Mouse (Mus musculus): ENCODE measurements around the gene Nr1i3. TPM values are rescaled to one million over a fixed set of nuclear protein-coding genes. Genes with fewer than 3 reads are reported as not detected.

The Nr1i3 gene
- total and polyA plus RNA-seq, 2 experiments from 2014 or later = 0.30 TPM; not detected in 1

GRCm38 (mm10) chr1:171184314-171184713 is 29.5 kb upstream of the Nr1i3 start:
- WGBS = 35% methylated on average over 7 of the region's 7 CpGs

DNA sequence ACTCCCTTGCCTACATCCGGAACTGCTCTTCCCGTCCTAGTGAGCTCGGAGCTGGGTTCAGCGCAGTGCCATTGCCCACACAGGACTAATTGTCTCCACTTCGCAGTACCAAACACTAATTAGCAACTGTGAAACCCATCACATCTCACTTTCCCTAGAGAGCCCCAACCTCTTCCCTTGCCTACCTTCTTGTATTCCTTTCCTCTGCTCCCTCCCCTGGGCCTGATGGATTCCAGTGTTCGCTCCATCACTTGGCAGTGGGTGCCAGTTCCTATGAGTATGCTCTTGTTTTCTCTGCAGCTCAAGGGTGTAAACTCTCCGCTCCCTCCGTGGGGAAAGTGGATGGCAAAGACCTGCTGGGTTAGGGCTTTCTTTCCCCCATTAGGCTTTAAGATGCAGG is 28.1 kb upstream of the Nr1i3 start:
- DNase-seq (ENCODE audit: low spot score) (no peak), ATAC-seq (ENCODE audit: insufficient read depth, low read depth) (no peak)
- no peaks in the 10 kb centered on the region for H3K27me3 ChIP-seq (ENCODE audit: control insufficient read depth, insufficient read depth, low read length)
- no peaks in the 10 kb centered on the region for H3K9me3 ChIP-seq (replicated peaks; ENCODE audit: control insufficient read depth, low read length)
- H3K27ac ChIP-seq (ENCODE audit: low read depth) = peak overlapping the region; percentile 67
- peaks cover 51% of the 10 kb centered on the region for H3K4me1 ChIP-seq (ENCODE audit: control insufficient read depth, insufficient read depth)
- no peak overlapping the region for H3K4me2 ChIP-seq (ENCODE audit: low read depth, low read length)
- H3K36me3 ChIP-seq (replicated peaks; ENCODE audit: control insufficient read depth, insufficient read depth, low read length) = no peaks in the 10 kb centered on the region
- WGBS = 61% methylated on average over 8 of the region's 8 CpGs
- H3K4me3 ChIP-seq (ENCODE audit: low read depth, low read length) = no peak overlapping the region
- TF ChIP-seq CTCF (IDR thresholded peaks at IDR 0.05; ENCODE audit: low read depth) (no peak), EP300 (IDR thresholded peaks at IDR 0.05; ENCODE audit: low read depth) (no peak)
- no peak overlapping the region for H3K9ac ChIP-seq (replicated peaks; ENCODE audit: low read depth, low read length)

More at GRCm38 (mm10) chr1:171184314-171184713, 29.5 kb upstream of the Nr1i3 start:
- no peak overlapping the region for H3K4me3 ChIP-seq (ENCODE audit: low read depth, low read length)
- H3K9me3 ChIP-seq (replicated peaks; ENCODE audit: control insufficient read depth, low read length) = no peaks in the 10 kb centered on the region
- no peak for ATAC-seq (ENCODE audit: insufficient read depth, low read depth)
- peak overlapping the region; percentile 83 for H3K27ac ChIP-seq (ENCODE audit: low read depth)
- peaks cover 55% of the 10 kb centered on the region for H3K4me1 ChIP-seq (ENCODE audit: control insufficient read depth, insufficient read depth)
- TF ChIP-seq EP300 (IDR thresholded peaks at IDR 0.05; ENCODE audit: low read depth) (no peak), CTCF (IDR thresholded peaks at IDR 0.05; ENCODE audit: low read depth) (0 out of 2 replicates have a peak, but pooled peaks have one; percentile 19)
- no peaks in the 10 kb centered on the region for H3K36me3 ChIP-seq (replicated peaks; ENCODE audit: control insufficient read depth, insufficient read depth, low read length)
- no peak for DNase-seq (ENCODE audit: low spot score)
- H3K9ac ChIP-seq (replicated peaks; ENCODE audit: low read depth, low read length) = no peak overlapping the region
- H3K4me2 ChIP-seq (ENCODE audit: low read depth, low read length) = no peak overlapping the region; the same call in 1 of the 2 replicates
- no peaks in the 10 kb centered on the region for H3K27me3 ChIP-seq (ENCODE audit: control insufficient read depth, insufficient read depth, low read length)

DNA sequence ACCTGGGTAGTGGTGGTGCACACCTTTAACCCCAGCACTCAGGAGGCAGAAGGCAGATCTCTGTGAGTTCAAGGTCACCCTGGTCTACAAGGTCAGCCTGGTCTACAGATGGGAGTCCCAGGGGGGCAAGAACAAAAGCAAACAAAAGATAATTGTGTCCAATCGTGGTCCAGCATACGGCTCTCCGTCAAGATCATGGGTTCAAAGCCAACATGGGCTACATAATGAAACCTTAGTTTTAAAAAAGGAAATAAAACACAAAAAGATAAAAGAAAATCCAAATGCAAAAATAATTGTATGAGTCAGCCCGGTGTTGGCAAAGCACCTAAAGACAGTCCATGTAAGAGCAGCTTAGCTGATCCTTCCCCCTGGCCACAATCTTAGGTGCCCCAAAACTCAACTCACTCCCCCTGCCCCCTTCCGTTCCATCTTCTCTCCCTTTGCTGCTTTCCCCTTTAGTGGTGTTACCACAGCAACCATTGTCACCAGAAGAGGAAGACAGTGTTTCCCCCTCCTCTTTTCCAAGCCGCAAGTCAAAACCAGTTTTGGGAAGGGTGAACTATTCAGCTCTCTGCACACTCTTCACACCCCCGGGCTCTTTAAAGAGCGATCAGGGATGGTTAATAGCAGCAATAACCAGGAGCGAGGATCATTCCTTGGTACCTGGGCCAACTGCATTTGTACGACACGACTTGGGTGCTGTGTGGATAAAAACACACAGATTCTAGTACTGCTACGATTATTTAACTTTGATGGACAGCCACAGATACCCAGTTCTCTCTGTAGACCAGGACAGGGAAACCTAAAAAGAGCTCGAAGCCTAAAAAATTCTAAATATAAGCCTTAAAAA is 25.7 kb upstream of the Nr1i3 start:
- H3K36me3 ChIP-seq (replicated peaks; ENCODE audit: control insufficient read depth, insufficient read depth, low read length) = no peaks in the 10 kb centered on the region
- no peak overlapping the region for H3K4me3 ChIP-seq (ENCODE audit: low read depth, low read length)
- 67% methylated on average over 13 of the region's 13 CpGs for WGBS
- peak overlapping the region; percentile 95 for H3K27ac ChIP-seq (ENCODE audit: low read depth)
- no peak for DNase-seq (ENCODE audit: low spot score)
- H3K9ac ChIP-seq (replicated peaks; ENCODE audit: low read depth, low read length) = no peak overlapping the region
- no peak for TF ChIP-seq EP300 (IDR thresholded peaks at IDR 0.05; ENCODE audit: low read depth)
- H3K4me1 ChIP-seq (ENCODE audit: control insufficient read depth, insufficient read depth) = peaks cover 60% of the 10 kb centered on the region
- no peak for ATAC-seq (ENCODE audit: insufficient read depth, low read depth)
- H3K9me3 ChIP-seq (replicated peaks; ENCODE audit: control insufficient read depth, low read length) = no peaks in the 10 kb centered on the region
- H3K27me3 ChIP-seq (ENCODE audit: control insufficient read depth, insufficient read depth, low read length) = no peaks in the 10 kb centered on the region
- no peak overlapping the region for H3K4me2 ChIP-seq (ENCODE audit: low read depth, low read length)

DNA sequence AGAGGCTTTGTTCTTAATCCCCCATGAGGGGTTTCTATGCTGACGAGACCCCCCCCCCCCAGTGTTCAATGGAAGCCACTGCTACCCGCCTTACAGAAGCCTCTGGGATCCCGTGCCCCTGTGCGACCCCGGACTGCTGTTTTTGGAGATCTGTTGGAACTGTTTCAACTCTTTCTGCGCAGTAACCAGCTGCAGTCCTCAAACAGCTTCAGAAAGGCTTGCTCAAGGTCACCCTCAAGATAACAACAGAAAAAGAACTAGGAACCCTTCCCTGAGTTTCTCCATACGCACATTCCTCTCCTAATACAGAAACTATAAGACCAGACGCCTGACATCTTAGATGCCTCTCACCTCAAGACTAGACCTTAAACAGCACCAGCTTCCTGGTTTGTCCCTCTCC is 24.7 kb upstream of the Nr1i3 start:
- Histone ChIP-seq H3K36me3 (replicated peaks; ENCODE audit: control insufficient read depth, insufficient read depth, low read length) (no peaks in the 10 kb centered on the region), H3K9ac (replicated peaks; ENCODE audit: low read depth, low read length) (peak overlapping the region; percentile 22), H3K27ac (ENCODE audit: low read depth) (peak overlapping the region; percentile 95), H3K27me3 (ENCODE audit: control insufficient read depth, insufficient read depth, low read length) (no peaks in the 10 kb centered on the region), H3K4me3 (ENCODE audit: low read depth, low read length) (no peak overlapping the region), H3K4me1 (ENCODE audit: control insufficient read depth, insufficient read depth) (peaks cover 62% of the 10 kb centered on the region), H3K4me2 (ENCODE audit: low read depth, low read length) (peak overlapping the region; percentile 43), H3K9me3 (replicated peaks; ENCODE audit: control insufficient read depth, low read length) (no peaks in the 10 kb centered on the region)
- DNase-seq (ENCODE audit: low spot score) (peak; percentile 91), ATAC-seq (ENCODE audit: insufficient read depth, low read depth) (peak; percentile 83)
- WGBS = 9% methylated on average over 8 of the region's 8 CpGs
- TF ChIP-seq CTCF (IDR thresholded peaks at IDR 0.05; ENCODE audit: low read depth) (no peak), EP300 (IDR thresholded peaks at IDR 0.05; ENCODE audit: low read depth) (no peak; the same call in 1 of the 2 replicates)

DNA sequence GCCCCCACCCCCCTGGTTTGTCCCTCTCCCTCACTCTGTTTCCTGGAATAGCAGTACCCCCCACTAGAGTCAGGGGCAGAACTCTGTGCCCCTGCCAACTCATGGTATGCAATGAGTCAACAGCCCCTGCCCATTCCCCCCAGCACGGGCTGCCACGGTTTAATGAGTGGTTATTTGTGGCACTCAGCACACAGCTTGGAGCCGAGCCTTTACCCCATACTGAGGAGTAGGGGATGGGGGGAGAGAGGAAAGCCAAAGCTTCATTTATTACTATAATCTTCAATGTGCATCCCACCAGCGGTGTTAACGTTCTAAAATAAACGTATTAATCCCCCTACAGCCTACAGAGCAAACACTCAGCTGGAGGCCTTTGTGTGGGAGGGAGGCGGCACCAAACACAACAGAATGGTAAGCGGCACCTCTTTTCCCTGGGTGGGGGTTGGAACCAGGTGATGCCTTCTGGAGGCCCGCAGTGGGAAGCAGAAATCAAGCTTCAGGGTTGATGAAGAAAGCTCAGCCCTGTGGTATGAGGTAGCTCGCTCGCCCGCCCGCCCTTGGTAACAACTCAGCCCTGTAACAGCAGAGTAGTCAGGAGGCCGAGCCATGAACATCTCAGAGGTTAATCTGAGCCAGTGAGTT is 24.2 kb upstream of the Nr1i3 start:
- ATAC-seq (ENCODE audit: insufficient read depth, low read depth) = peak; percentile 86
- 43% methylated on average over 14 of the region's 14 CpGs for WGBS
- Histone ChIP-seq H3K4me2 (ENCODE audit: low read depth, low read length) (peak overlapping the region; percentile 43), H3K27ac (ENCODE audit: low read depth) (peak overlapping the region; percentile 95), H3K36me3 (replicated peaks; ENCODE audit: control insufficient read depth, insufficient read depth, low read length) (no peaks in the 10 kb centered on the region), H3K9me3 (replicated peaks; ENCODE audit: control insufficient read depth, low read length) (no peaks in the 10 kb centered on the region), H3K27me3 (ENCODE audit: control insufficient read depth, insufficient read depth, low read length) (no peaks in the 10 kb centered on the region), H3K9ac (replicated peaks; ENCODE audit: low read depth, low read length) (peak overlapping the region; percentile 22), H3K4me3 (ENCODE audit: low read depth, low read length) (no peak overlapping the region), H3K4me1 (ENCODE audit: control insufficient read depth, insufficient read depth) (peaks cover 64% of the 10 kb centered on the region)
- no peak for DNase-seq (ENCODE audit: low spot score)
- TF ChIP-seq EP300 (IDR thresholded peaks at IDR 0.05; ENCODE audit: low read depth) (no peak; the same call in 1 of the 2 replicates), CTCF (IDR thresholded peaks at IDR 0.05; ENCODE audit: low read depth) (no peak)

All from heart, postnatal 0 days (tissue).